Mouse (Mus musculus) neural tube, embryonic 11.5 days (tissue): ENCODE results near the gene Vangl2. TPM values are rescaled to one million over a fixed set of nuclear protein-coding genes. Genes with fewer than 3 reads are reported as not detected.
A peak's percentile ranks its signal among the peaks of the same experiment; 100 is the strongest.

Experiments
- ATAC-seq: fragments of 200-750 bp; cut with Nextera tagmentation; 2 replicates; pipeline ENCODE4 v1.8.0; 2017; ENCODE audit warnings: moderate number of reproducible peaks, mild to moderate bottlenecking, moderate TSS enrichment, moderate library complexity; ENCODE audit not compliant: insufficient read depth, low FRiP score, low TSS enrichment
- DNase-seq: peaks from one replicate; pipeline ENCODE4 v3.0.0-alpha.2; 2015; ENCODE audit warnings: low spot score
- H3K27ac ChIP-seq: fragments of 300-500 bp; sonication (generic); 2 replicates; pipeline ENCODE4 v1.5.1; 2014; ENCODE audit warnings: low read depth, mild to moderate bottlenecking, low read length
- H3K27me3 ChIP-seq: fragments of 300-500 bp; sonication (generic); 2 replicates; pipeline ENCODE4 v1.6.1; 2014; ENCODE audit warnings: mild to moderate bottlenecking, low read length, mixed read lengths; ENCODE audit not compliant: control insufficient read depth, insufficient read depth
- H3K36me3 ChIP-seq: fragments of 300-500 bp; sonication (generic); 2 replicates; pipeline ENCODE4 v1.6.1; 2014; ENCODE audit warnings: mild to moderate bottlenecking, low read length, moderate library complexity, mixed read lengths; ENCODE audit not compliant: control insufficient read depth, insufficient read depth
- H3K4me1 ChIP-seq: fragments of 300-500 bp; sonication (generic); 2 replicates; pipeline ENCODE4 v1.6.1; 2014; ENCODE audit warnings: low read length, mixed read lengths; ENCODE audit not compliant: control insufficient read depth, insufficient read depth
- H3K4me2 ChIP-seq: fragments of 300-500 bp; sonication (generic); 2 replicates; pipeline ENCODE4 v1.6.1; 2014; ENCODE audit warnings: low read depth, mild to moderate bottlenecking, moderate library complexity
- H3K4me3 ChIP-seq: fragments of 300-500 bp; sonication (generic); 2 replicates; pipeline ENCODE4 v1.5.1; 2014; ENCODE audit warnings: low read depth, low read length
- H3K9ac ChIP-seq: fragments of 300-500 bp; sonication (generic); 2 replicates; pipeline ENCODE4 v1.6.1; 2014; ENCODE audit warnings: mild to moderate bottlenecking, low read length
- H3K9me3 ChIP-seq: fragments of 300-500 bp; sonication (generic); 2 replicates; pipeline ENCODE4 v1.6.1; 2016; ENCODE audit warnings: low read length; ENCODE audit not compliant: control insufficient read depth
- WGBS: fragments of 180-500 bp; shearing (Covaris S2); extraction: QIAGEN DNeasy Blood & Tissue Kit; methylation state at CpG from one replicate; pipeline ENCODE4 v1.1.7; 2014; 5-methylcytosine and 5-hydroxymethylcytosine counted together
- polyA plus RNA-seq: library from polyadenylated mRNA; unstranded; fragments of >200 nt; fragmentation: Nextera tagmentation; extraction: Ambion mirVana; gene quantifications from 2 replicates; pipeline ENCODE4 v1.2.1, GENCODE M21; 2014

Gene Vangl2
- polyA plus RNA-seq, 1 experiment from 2014 or later, result 69.0 TPM

DNA sequence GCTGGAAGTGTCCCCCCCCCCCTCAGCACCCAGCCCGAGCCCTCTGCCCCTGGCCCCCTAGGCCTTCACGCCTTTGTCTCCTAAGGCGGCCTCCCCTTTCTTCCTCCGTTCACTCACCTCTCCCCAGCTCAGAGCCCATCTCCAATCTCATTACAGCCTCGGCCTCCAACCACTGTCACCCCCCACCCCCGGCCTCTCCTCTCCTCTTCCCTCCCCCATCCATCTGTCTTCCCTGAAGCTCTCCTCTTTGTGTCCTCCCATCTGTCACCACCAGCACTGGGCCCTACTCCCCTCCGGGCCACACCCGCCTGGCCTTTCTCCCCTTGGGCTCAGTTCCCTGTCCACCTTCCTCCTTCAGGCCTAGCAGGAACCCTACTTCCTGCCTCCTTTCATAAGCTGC is 33.0 kb upstream of the Vangl2 start:
- Histone ChIP-seq H3K36me3 (peaks cover 2% of the 10 kb centered on the region; the same call in 1 of the 2 replicates), H3K27ac (peak overlapping the region; percentile 88), H3K9me3 (no peaks in the 10 kb centered on the region), H3K4me1 (peaks cover 17% of the 10 kb centered on the region), H3K27me3 (no peaks in the 10 kb centered on the region), H3K4me2 (no peak overlapping the region), H3K9ac (peak overlapping the region; percentile 40), H3K4me3 (no peak overlapping the region)
- peak; percentile 40; the same call in 1 of the 2 replicates for ATAC-seq
- peak; percentile 52 for DNase-seq
- 18% methylated on average over 8 of the region's 8 CpGs for WGBS

DNA sequence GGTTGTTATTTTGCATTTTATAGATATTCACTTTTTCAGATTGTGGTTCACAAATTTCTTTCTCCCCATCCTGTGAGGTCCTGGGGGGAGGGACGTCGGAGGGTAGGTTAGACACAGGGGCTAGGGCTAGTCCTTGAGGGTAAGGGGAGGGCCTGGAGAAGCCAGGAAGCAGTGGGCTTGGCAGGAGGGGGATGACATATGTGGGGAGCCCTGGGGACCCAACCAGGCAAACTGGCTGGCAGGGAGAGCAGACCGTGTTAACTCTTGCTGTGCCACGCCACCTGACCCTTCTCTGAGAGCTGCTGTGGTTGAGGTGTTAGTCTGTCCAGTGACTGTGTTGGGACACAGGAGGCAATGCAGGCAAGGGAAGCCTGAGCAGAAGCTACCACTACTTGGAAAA is 32.4 kb upstream of the Vangl2 start:
- WGBS, result 52% methylated on average over 4 of the region's 4 CpGs

DNA sequence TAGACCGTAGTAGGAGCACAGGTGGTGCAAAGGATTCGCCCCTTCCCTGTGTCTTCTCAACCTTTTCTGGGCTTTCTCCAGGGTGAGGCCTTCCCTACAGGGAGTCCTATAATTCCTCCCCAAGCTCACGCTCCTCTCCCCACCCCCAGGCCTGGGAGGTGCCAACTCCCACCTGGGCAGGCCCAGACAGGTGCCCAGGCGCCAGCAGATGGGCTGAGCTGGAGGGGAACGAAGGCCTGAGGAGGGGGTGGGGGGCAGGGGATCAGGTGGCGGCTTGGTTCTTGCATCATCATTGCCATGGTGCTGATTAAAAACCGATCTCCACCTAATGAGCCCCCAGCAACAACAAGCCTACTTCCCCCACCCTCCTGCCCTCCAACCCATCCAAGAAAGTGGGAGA is 30.6 kb upstream of the Vangl2 start:
- WGBS, result 59% methylated on average over 7 of the region's 7 CpGs
- Histone ChIP-seq H3K4me1 (peaks cover 17% of the 10 kb centered on the region), H3K9me3 (no peaks in the 10 kb centered on the region), H3K9ac (no peak overlapping the region), H3K4me3 (no peak overlapping the region), H3K27ac (peak overlapping the region; percentile 72), H3K36me3 (no peaks in the 10 kb centered on the region), H3K4me2 (no peak overlapping the region), H3K27me3 (peaks cover 1% of the 10 kb centered on the region; the same call in 1 of the 2 replicates)
- ATAC-seq (no peak), DNase-seq (no peak)

More for the DNA sequence above, 32.4 kb upstream of the Vangl2 start:
- H3K27me3 ChIP-seq, result no peaks in the 10 kb centered on the region
- no peaks in the 10 kb centered on the region; the same call in 1 of the 2 replicates for H3K36me3 ChIP-seq
- ATAC-seq (peak; percentile 42), DNase-seq (peak; percentile 48)
- H3K4me2 ChIP-seq, result no peak overlapping the region
- no peaks in the 10 kb centered on the region for H3K9me3 ChIP-seq
- peaks cover 17% of the 10 kb centered on the region for H3K4me1 ChIP-seq
- H3K4me3 ChIP-seq, result no peak overlapping the region
- H3K9ac ChIP-seq, result peak overlapping the region; percentile 40
- peak overlapping the region; percentile 88 for H3K27ac ChIP-seq

DNA sequence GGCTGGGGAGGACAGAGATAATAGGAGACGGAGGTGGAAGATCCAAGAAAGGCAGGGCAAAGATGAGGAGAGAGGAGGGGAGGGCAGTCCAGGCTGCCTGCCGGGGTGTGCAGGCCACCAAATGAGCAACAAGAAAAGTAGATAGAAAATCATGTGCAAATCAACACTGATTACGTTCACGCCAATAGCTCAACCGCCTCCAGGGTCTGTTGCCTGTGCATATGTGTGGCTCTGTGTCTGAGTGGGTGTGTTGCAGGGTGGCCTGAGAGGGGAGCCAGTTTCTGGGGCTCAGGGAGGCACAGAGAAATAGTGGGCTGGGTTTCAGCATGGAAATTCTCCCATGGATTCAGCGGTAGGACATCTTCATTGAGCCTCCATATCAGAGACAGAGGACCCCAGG is 30.1 kb upstream of the Vangl2 start:
- Histone ChIP-seq H3K27ac (peak overlapping the region; percentile 72), H3K36me3 (no peaks in the 10 kb centered on the region), H3K9me3 (no peaks in the 10 kb centered on the region), H3K4me2 (peak overlapping the region; percentile 24), H3K9ac (peak overlapping the region; percentile 15; the same call in 1 of the 2 replicates), H3K27me3 (peaks cover 5% of the 10 kb centered on the region; the same call in 1 of the 2 replicates), H3K4me1 (peaks cover 22% of the 10 kb centered on the region), H3K4me3 (no peak overlapping the region)
- WGBS, result 63% methylated on average over 6 of the region's 6 CpGs
- DNase-seq (no peak), ATAC-seq (0 out of 2 replicates have a peak, but pooled peaks have one; percentile 10)

DNA sequence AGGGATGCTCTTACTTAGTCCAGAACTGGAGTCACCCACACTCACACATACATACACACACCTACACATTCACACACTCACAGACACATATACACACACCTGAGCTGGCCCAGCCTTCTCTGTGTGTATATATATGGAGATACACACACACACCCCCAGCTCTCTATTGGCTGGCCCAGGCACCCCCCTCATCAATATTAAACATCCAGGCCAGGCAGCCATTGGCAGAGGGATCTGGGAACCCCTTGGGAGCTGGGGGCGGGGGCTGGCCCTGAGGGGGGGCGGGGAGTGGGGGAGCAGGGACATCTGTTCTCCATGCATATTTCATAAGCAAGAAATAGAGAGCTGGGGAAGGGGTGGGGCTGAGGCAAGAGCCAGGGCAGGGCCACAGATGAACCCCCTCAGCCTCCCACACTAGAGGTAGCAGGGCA is 29.3 kb upstream of the Vangl2 start, which contains the start of gene Nhlh1:
Gene Nhlh1 (minus strand): TSS at position 83 of the 431 bp plus-strand sequence.
- H3K36me3 ChIP-seq, result no peaks in the 10 kb centered on the region
- DNase-seq, result peak; percentile 61
- ATAC-seq, result peak; percentile 70
- 35% methylated on average over 2 of the region's 2 CpGs for WGBS
- peaks cover 8% of the 10 kb centered on the region; the same call in 1 of the 2 replicates for H3K27me3 ChIP-seq
- H3K9ac ChIP-seq, result peak within 1 kb of the TSS; percentile 54
- H3K27ac ChIP-seq, result peak within 1 kb of the TSS; percentile 72
- peak within 1 kb of the TSS; percentile 35 for H3K4me3 ChIP-seq
- peaks cover 28% of the 10 kb centered on the region for H3K4me1 ChIP-seq
- H3K4me2 ChIP-seq, result peak within 1 kb of the TSS; percentile 74
- H3K9me3 ChIP-seq, result no peaks in the 10 kb centered on the region

DNA sequence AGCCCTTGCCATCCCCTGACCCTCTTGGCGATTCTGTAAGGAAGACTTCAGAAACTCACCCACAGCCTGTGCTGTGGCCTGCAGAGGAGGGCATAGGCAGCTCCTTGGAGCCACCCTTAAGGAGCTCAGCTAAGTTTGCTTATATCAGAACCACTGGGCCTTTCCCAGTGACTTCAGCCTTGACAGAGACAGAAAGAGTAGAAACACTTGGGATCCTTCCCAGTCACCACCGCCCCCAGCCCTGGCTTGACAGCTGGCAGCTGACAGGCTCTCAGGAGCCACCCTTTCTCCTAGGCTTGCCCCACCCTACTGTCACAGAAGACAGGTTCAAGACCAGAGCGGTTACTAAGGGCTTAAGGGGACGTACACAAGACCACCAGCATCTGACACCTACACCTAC is 28.0 kb upstream of the Vangl2 start:
- peak overlapping the region; percentile 54 for H3K9ac ChIP-seq
- no peak overlapping the region for H3K27ac ChIP-seq
- H3K4me2 ChIP-seq, result peak overlapping the region; percentile 74
- no peaks in the 10 kb centered on the region for H3K9me3 ChIP-seq
- DNase-seq (no peak), ATAC-seq (no peak)
- WGBS, result 76% methylated on average over 4 of the region's 4 CpGs
- H3K27me3 ChIP-seq, result peaks cover 8% of the 10 kb centered on the region; the same call in 1 of the 2 replicates
- H3K4me1 ChIP-seq, result peaks cover 28% of the 10 kb centered on the region
- H3K36me3 ChIP-seq, result no peaks in the 10 kb centered on the region
- H3K4me3 ChIP-seq, result peak overlapping the region; percentile 35

DNA sequence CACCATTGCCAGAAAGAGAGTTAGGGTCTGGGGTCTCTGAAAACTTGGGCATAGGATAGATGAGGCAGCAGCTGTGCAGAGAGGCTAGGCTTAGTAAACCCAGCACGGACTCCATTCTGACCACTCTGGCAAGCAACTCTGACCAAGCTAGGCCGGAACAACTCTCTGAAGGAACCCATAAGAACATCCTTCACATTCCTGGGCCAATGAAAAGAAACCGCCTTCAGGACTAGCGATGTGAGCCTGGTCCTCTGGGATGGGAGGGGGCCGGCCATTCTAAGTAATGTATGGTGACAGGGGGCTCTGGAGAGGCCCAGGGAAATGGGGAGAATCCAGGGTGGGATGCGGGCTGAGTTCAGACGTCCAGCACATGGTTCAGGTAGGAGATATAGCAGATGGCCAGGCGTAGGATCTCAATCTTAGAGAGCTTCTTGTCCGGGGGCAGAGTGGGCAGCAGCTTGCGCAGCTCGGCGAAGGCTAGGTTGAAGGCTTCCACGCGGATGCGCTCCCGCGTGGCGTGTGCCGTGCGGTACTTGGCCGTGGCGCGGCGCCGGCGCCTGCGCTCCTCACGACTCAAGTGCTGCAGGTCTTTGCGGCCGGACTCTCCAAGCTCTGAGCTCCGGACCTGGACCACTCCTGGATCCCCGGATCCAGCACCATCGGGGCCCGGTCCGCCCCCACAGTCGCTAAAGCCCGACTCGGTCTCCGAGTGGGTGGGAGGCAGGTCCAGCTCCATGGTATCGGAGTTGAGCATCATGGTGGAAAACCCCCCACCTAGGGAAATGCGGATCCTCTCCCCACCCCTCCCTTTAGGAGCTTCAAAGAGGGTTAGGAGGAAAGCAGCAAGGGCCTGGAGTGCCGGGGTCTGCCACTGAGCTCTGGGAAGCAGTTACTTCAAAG is 25.5 kb upstream of the Vangl2 start:
- Histone ChIP-seq H3K27me3 (peaks cover 8% of the 10 kb centered on the region; the same call in 1 of the 2 replicates), H3K4me1 (peaks cover 32% of the 10 kb centered on the region), H3K9me3 (no peaks in the 10 kb centered on the region)

DNA sequence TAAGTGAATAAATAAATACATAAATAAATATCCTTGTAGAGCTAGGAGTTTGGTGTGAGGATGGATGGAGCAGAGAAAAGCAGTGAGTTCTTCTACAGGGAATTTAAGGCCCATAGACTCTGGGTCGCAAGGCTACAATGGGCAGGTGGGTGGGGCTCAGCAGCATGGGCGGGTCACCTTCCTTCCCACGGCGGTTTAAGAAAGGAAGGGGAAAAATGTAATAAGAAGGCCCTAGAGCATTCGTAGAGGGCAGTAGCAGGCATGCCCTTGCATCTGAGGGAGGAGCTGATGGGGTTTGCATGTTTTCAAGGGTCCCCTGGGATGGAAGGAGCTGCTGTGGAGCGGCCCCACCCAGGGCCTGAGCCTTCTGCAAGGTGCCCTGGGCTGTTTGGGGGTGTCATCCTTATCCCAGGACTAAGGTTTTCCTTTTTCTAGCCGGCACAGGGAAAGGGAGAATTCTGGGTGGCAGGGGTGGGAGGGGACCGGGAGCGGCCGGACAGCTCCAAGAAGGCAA is 24.6 kb upstream of the Vangl2 start:
- peak overlapping the region; percentile 35 for H3K4me3 ChIP-seq
- H3K36me3 ChIP-seq, result no peaks in the 10 kb centered on the region
- DNase-seq (no peak), ATAC-seq (no peak)
- H3K4me2 ChIP-seq, result peak overlapping the region; percentile 74
- peaks cover 8% of the 10 kb centered on the region; the same call in 1 of the 2 replicates for H3K27me3 ChIP-seq
- peak overlapping the region; percentile 28; the same call in 1 of the 2 replicates for H3K9ac ChIP-seq
- H3K4me1 ChIP-seq, result peaks cover 26% of the 10 kb centered on the region
- 10% methylated on average over 10 of the region's 10 CpGs for WGBS
- 0 out of 2 replicates have a peak overlapping the region, but pooled peaks have one; percentile 29 for H3K27ac ChIP-seq
- no peaks in the 10 kb centered on the region for H3K9me3 ChIP-seq

More for the DNA sequence above, 25.5 kb upstream of the Vangl2 start:
- 2% methylated on average over 42 of the region's 42 CpGs for WGBS
- Histone ChIP-seq H3K4me3 (peak overlapping the region; percentile 35), H3K36me3 (no peaks in the 10 kb centered on the region), H3K4me2 (peak overlapping the region; percentile 74), H3K9ac (peak overlapping the region; percentile 65), H3K27ac (0 out of 2 replicates have a peak overlapping the region, but pooled peaks have one; percentile 42)
- no peak for ATAC-seq
- DNase-seq, result peak; percentile 33
